Mouse (Mus musculus) liver, adult 2 months (tissue): Measurements from ENCODE around the gene Rhno1.

Source experiments
- CTCF ChIP-seq: fragments of 200-500 bp; IDR thresholded peaks from 2 replicates; pipeline ENCODE4 v1.5.1; 2011; ENCODE audit warnings: low read depth, low read length, control low read depth
- POLR2A ChIP-seq: fragments of 200-500 bp; IDR thresholded peaks from 2 replicates; pipeline ENCODE4 v1.6.1; 2011; ENCODE audit warnings: low read length, control low read depth; ENCODE audit not compliant: insufficient read depth; ENCODE audit errors: extremely low read depth

- TF ChIP-seq CTCF (no peak), POLR2A (no peak)
These were observed 28.0 kb upstream of the Rhno1 start for GRCm38 (mm10) chr6:128390683-128391082.
